Mouse (Mus musculus) testis, adult 2 months (tissue): ENCODE data around the gene Frmd4a. TPM values are rescaled to one million over a fixed set of nuclear protein-coding genes. Genes with fewer than 3 reads are reported as not detected.

ENCODE experiments used
- H3K27ac ChIP-seq: fragments of 200-500 bp; 2 replicates; pipeline ENCODE4 v1.5.1; 2012; ENCODE audit warnings: low read depth, low read length; ENCODE audit not compliant: control insufficient read depth, insufficient read depth
- H3K27me3 ChIP-seq: fragments of 200-500 bp; 2 replicates; pipeline ENCODE4 v1.6.1; 2012; ENCODE audit warnings: mild to moderate bottlenecking, low read length, moderate library complexity; ENCODE audit not compliant: control insufficient read depth, insufficient read depth
- H3K36me3 ChIP-seq: fragments of 200-500 bp; 2 replicates; pipeline ENCODE4 v1.6.1; 2012; ENCODE audit warnings: mild to moderate bottlenecking, low read length; ENCODE audit not compliant: control insufficient read depth, insufficient read depth
- H3K4me1 ChIP-seq: fragments of 200-500 bp; 2 replicates; pipeline ENCODE4 v1.6.1; 2012; ENCODE audit warnings: low read length; ENCODE audit not compliant: control insufficient read depth, insufficient read depth
- H3K4me3 ChIP-seq: fragments of 200-500 bp; 2 replicates; pipeline ENCODE4 v1.5.1; 2012; ENCODE audit warnings: low read depth, mild to moderate bottlenecking, low read length, moderate library complexity, mixed read lengths; ENCODE audit not compliant: control insufficient read depth
- CTCF ChIP-seq: fragments of 200-500 bp; IDR thresholded peaks from 2 replicates; pipeline ENCODE4 v1.5.1; 2012; ENCODE audit warnings: low read depth, mild to moderate bottlenecking, inconsistent platforms, low read length, moderate library complexity; ENCODE audit not compliant: control insufficient read depth, insufficient read depth, insufficient replicate concordance
- POLR2A ChIP-seq: fragments of 200-500 bp; IDR thresholded peaks from 2 replicates; pipeline ENCODE4 v1.6.1; 2012; ENCODE audit warnings: low read depth, mild to moderate bottlenecking, inconsistent platforms, low read length, moderate library complexity; ENCODE audit not compliant: control insufficient read depth
- polyA plus RNA-seq: library from polyadenylated mRNA; depleted of rRNA; stranded (reverse); fragments of >200 nt; gene quantifications from 2 replicates; pipeline ENCODE4 v1.2.3, GENCODE M21; 2012; rRNA removed

Frmd4a gene
- 6.1 and 7.0 TPM in 2 replicates for polyA plus RNA-seq

DNA sequence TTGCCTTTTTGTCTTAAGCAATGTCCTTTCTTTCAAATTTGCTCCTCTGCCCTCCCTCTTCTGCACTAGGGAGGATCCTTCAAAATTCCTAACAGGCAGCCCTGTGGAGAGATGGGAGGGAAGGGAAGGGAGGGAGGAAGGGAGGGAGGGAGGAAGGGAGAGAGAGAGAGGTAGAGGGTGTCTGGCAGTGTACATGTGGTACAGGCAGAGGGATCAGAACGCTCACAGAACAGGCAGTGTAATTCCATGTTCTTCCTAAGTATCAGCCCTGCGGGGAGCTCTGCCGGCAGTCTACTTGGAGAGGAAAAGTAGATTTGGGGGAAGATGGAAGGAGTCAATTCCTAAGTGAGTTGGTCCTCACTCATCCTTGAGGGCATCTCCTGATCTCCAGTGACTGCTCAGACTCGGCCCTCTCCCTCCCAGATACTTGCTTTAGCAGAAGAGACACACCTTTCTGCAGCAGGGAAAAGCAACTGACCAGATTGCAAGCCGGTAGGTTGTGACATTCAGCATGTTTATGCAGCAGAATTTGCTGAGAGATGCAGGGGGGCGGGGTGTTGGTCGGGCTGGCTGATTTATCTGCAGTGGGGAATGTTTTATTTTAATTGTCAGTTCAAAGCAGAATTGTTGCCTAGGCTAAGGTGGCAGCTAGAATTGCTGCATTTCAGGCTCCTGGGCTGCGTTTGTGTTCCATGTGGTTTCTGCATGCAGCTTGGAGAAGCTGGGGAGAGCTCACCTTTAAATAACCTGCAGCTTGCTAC, at the start of gene Frmd4a:
Frmd4a (plus strand) TSS at position 190 of the 761 bp plus-strand sequence.
- Histone ChIP-seq H3K4me1 (no peaks in the 10 kb centered on the region), H3K27ac (no peak within 1 kb of the TSS), H3K4me3 (no peak within 1 kb of the TSS), H3K27me3 (no peaks in the 10 kb centered on the region), H3K36me3 (no peaks in the 10 kb centered on the region)
- TF ChIP-seq POLR2A: no peak
- no peak for TF ChIP-seq CTCF

DNA sequence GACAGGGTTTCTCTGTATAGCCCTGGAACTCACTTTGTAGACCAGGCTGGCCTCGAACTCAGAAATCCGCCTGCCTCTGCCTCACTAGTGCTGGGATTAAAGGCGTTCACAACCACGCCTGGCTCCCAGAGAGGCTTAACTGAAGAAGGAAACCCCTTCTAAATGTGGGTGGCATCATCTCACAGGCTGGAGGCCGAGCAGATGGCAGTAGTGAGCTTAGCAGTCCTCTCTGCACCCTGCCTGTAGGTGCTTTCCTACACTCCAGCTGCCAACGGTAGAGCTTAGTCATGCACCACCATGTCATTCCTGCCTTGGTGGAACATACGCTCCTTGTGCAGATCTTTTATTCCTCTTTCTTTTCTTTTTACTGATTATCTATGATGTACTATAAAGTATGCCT, 28.6 kb upstream of the Frmd4a start:
- Histone ChIP-seq H3K36me3 (no peaks in the 10 kb centered on the region), H3K4me1 (no peaks in the 10 kb centered on the region), H3K27ac (no peak overlapping the region), H3K27me3 (no peaks in the 10 kb centered on the region), H3K4me3 (no peak overlapping the region)
- TF ChIP-seq POLR2A (no peak), CTCF (no peak)

DNA sequence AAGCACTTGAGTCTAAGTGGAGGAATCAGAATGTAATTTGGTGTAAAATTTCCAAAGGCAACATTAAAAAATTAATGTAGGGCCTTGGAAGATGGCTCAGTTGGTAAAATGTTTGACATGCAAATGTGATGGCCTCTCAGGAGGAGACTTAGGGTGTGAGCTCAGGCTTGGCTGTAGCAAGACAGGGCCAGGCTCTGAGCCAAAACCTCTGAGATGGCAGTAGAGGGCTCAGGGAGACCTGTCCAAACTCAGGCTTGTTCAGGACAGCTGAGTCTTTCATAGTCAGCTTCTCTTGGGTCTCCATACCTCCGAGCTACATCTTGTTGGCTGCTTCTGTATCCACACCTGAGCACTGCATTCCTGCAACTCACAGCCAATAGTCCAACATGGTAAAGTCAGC, 27.1 kb upstream of the Frmd4a start:
- Histone ChIP-seq H3K27me3 (no peaks in the 10 kb centered on the region), H3K4me3 (no peak overlapping the region), H3K27ac (no peak overlapping the region), H3K36me3 (no peaks in the 10 kb centered on the region), H3K4me1 (no peaks in the 10 kb centered on the region)
- no peak for TF ChIP-seq POLR2A
- TF ChIP-seq CTCF: no peak

DNA sequence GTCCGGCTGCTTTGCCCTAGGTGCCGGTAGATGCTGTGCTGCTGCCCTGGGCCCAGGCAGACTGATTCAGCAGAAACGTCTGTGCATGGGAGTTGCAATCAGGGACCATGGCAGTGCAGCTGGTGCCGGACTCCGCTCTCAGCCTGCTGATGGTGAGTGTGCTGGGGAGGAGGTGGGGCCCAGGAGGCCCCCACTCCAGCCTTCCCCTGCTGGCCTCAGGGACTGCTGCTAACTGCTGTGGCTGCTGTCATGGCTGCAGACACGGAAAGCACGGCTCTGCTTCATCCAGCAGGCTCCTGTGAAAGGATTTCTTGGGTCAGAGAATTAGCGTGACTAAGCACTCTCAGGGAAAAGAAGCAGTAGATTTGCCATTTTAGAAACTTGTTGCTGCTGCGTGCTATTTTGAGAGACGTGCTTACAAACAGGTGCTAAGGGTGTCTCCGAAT, 937 bp downstream of the Frmd4a start:
- H3K36me3 ChIP-seq: no peaks in the 10 kb centered on the region
- H3K4me3 ChIP-seq: no peak overlapping the region
- H3K27me3 ChIP-seq: no peaks in the 10 kb centered on the region
- H3K27ac ChIP-seq: no peak overlapping the region
- no peak for TF ChIP-seq CTCF
- TF ChIP-seq POLR2A: no peak
- no peaks in the 10 kb centered on the region for H3K4me1 ChIP-seq

DNA sequence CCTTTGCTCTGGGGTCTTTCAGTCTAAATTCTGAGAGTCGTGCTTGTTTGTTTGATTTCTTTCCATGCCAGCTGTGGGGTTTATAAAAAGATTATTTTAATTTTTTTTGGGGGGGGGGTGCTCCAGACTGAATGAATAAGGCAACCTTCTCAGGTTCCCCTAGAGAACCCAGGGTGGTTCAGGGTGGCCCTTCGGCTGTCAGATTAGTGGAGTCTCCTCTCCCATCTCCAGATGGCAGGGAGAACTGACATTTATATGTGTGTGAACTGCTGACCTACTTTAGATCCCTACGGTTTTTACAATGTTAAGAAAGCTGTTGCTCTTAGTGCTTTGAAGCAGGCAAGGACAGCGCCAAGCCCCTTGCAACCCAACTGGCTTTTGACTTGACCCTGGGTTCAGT, 1.4 kb downstream of the Frmd4a start:
- Histone ChIP-seq H3K4me3 (no peak overlapping the region), H3K4me1 (no peaks in the 10 kb centered on the region), H3K36me3 (no peaks in the 10 kb centered on the region), H3K27me3 (no peaks in the 10 kb centered on the region), H3K27ac (no peak overlapping the region)
- TF ChIP-seq POLR2A (no peak), CTCF (no peak)

DNA sequence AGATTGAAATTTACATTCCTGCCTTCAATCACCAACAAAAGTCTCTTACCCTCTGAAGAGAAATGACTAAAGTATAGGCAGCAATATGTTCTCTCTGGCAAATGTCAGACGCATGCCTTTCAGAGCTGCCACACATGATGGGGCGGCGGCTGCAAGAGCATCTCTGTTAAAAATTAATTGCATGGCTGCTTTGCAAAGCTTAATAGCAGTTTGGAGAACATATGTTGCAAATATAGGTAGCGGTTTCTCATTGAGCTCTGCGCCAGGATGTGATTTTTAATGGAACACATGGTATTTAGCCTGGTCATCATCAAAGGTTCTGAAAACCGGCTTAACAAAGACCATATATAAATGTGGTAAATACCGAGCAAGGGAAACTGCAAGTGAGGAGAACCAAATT, 7.4 kb downstream of the Frmd4a start:
- no peak overlapping the region for H3K27ac ChIP-seq
- no peaks in the 10 kb centered on the region for H3K4me1 ChIP-seq
- no peaks in the 10 kb centered on the region for H3K27me3 ChIP-seq
- TF ChIP-seq CTCF: no peak
- no peak for TF ChIP-seq POLR2A
- no peak overlapping the region for H3K4me3 ChIP-seq
- no peaks in the 10 kb centered on the region for H3K36me3 ChIP-seq

DNA sequence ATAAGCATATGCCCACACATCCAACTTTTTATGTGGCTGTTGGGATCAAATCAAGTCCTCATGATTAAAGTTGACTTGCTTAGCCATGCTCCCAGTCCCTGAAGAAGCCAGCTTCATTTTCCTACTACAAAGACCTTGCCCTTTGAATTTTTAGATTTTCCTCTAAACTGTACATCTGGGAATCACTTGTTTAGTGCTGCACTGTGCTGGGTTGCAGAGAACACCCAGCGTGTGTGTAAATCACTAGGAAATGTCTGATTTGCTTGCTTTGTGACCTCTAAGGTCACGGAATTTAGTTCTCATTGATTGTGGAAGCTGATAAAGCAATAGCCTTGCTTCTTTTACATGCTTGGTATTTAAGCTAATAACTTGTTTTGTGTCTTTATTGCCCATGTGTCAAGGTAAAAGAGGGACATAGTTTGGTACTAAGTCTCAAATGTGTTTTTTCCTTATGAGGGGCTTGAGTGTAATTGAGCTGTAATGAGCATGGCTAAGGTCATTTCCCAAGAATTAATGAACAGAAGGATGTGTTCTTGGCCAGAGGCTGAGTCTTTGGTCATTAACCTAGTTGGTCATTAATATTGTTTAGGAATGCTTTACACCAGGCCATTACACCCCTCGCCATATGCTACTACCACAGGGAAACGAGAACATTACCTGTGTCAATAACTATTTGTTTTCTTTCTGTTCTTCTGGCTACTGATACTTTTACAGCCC, 11.7 kb downstream of the Frmd4a start:
- no peak overlapping the region for H3K27ac ChIP-seq
- no peaks in the 10 kb centered on the region for H3K27me3 ChIP-seq
- no peaks in the 10 kb centered on the region for H3K36me3 ChIP-seq
- no peak for TF ChIP-seq CTCF
- TF ChIP-seq POLR2A: no peak
- H3K4me1 ChIP-seq: no peaks in the 10 kb centered on the region
- no peak overlapping the region for H3K4me3 ChIP-seq
